Mouse (Mus musculus) thymus, adult 2 months (tissue): ENCODE results near the gene Tap2. TPM values are rescaled to one million over a fixed set of nuclear protein-coding genes. Genes with fewer than 3 reads are reported as not detected.
A peak's percentile ranks its signal among the peaks of the same experiment; 100 is the strongest.

Experiments used
- DNase-seq: peaks from one replicate; pipeline ENCODE4 v3.0.0; 2021
- H3K27ac ChIP-seq: fragments of 200-500 bp; 2 replicates; pipeline ENCODE4 v1.5.1; 2012; ENCODE audit warnings: low read length, control low read depth; ENCODE audit not compliant: control insufficient read depth, insufficient read depth
- H3K27me3 ChIP-seq: fragments of 200-500 bp; 2 replicates; pipeline ENCODE4 v1.6.1; 2012; ENCODE audit warnings: mild to moderate bottlenecking, low read length, moderate library complexity, mixed read lengths; ENCODE audit not compliant: control insufficient read depth, insufficient read depth
- H3K36me3 ChIP-seq: fragments of 200-500 bp; 2 replicates; pipeline ENCODE4 v1.6.1; 2012; ENCODE audit warnings: mild to moderate bottlenecking, low read length, moderate library complexity; ENCODE audit not compliant: control insufficient read depth, insufficient read depth
- H3K4me1 ChIP-seq: fragments of 200-500 bp; replicated peaks from 2 replicates; pipeline ENCODE4 v1.6.1; 2012; ENCODE audit warnings: low read length; ENCODE audit not compliant: control insufficient read depth, insufficient read depth
- H3K4me3 ChIP-seq: fragments of 200-500 bp; 2 replicates; pipeline ENCODE4 v1.5.1; 2012; ENCODE audit warnings: mild to moderate bottlenecking, low read length, control low read depth, moderate library complexity; ENCODE audit not compliant: control insufficient read depth, insufficient read depth
- CTCF ChIP-seq: fragments of 200-500 bp; IDR thresholded peaks from 2 replicates; pipeline ENCODE4 v1.5.1; 2012; ENCODE audit warnings: mild to moderate bottlenecking, control low read depth, low read length, moderate library complexity, borderline replicate concordance; ENCODE audit not compliant: control insufficient read depth, poor library complexity, insufficient read depth; ENCODE audit errors: extremely low read depth
- POLR2A ChIP-seq: fragments of 200-500 bp; IDR thresholded peaks from 2 replicates; pipeline ENCODE4 v1.6.1; 2012; ENCODE audit warnings: mild to moderate bottlenecking, low read length, control low read depth, moderate library complexity; ENCODE audit not compliant: control insufficient read depth, poor library complexity, insufficient read depth; ENCODE audit errors: extremely low read depth
- WGBS: fragments of 180-500 bp; shearing (Covaris S2); methylation state at CpG from one replicate; pipeline ENCODE4 v1.1.7; 2018; 5-methylcytosine and 5-hydroxymethylcytosine counted together
- polyA plus RNA-seq: library from polyadenylated mRNA; depleted of rRNA; stranded (reverse); fragments of >200 nt; gene quantifications from 2 replicates; pipeline ENCODE4 v1.2.3, GENCODE M21; 2012

Tap2 gene
- polyA plus RNA-seq, 1 experiment: 231 TPM

- Histone ChIP-seq H3K4me1 (peaks cover 12% of the 10 kb centered on the region), H3K4me3 (peak overlapping the region; percentile 10; the same call in 1 of the 2 replicates), H3K36me3 (no peaks in the 10 kb centered on the region), H3K27ac (peak overlapping the region; percentile 83), H3K27me3 (no peaks in the 10 kb centered on the region)
- 2% methylated on average over 10 of the region's 10 CpGs for WGBS
- TF ChIP-seq CTCF: no peak
- no peak for TF ChIP-seq POLR2A
- no peak for DNase-seq
These were observed 36.3 kb downstream of the Tap2 start for GRCm38 (mm10) chr17:34239601-34240041.

- Histone ChIP-seq H3K4me1 (peaks cover 12% of the 10 kb centered on the region), H3K4me3 (no peak overlapping the region), H3K27ac (0 out of 2 replicates have a peak overlapping the region, but pooled peaks have one; percentile 83), H3K27me3 (no peaks in the 10 kb centered on the region), H3K36me3 (no peaks in the 10 kb centered on the region)
- WGBS: 25% methylated on average over 3 of the region's 3 CpGs
- DNase-seq: no peak
- TF ChIP-seq POLR2A (no peak), CTCF (no peak)
These were observed 37.0 kb downstream of the Tap2 start for GRCm38 (mm10) chr17:34240366-34240765.

- Histone ChIP-seq H3K4me3 (no peak overlapping the region), H3K27ac (no peak overlapping the region), H3K27me3 (no peaks in the 10 kb centered on the region), H3K36me3 (no peaks in the 10 kb centered on the region), H3K4me1 (peaks cover 12% of the 10 kb centered on the region)
- TF ChIP-seq CTCF (no peak), POLR2A (no peak)
- no peak for DNase-seq
- WGBS: 90% methylated on average over 6 of the region's 6 CpGs
These were observed 37.6 kb downstream of the Tap2 start for GRCm38 (mm10) chr17:34240916-34241315.

DNA sequence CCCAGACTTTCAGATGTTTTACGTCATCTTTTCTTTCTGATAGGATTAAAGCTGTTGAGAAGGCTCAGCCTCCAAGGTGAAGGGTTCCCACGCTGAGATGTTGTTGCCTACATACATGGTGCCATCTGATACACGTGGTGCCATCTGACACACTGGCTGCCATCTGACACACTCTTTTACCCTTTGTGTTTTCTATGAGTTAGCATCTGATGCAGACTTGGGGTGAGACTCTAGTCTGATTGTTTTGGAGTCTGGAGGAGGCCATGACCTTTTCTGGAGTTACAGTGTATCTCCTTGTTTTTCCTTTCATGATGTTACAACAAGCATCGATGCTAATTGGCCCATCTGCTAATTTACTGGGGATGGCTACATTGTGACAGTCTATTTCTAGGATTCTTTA lies 41.3 kb downstream of the Tap2 start:
- DNase-seq: no peak
- no peak overlapping the region for H3K4me3 ChIP-seq
- H3K4me1 ChIP-seq: peaks cover 5% of the 10 kb centered on the region
- H3K27ac ChIP-seq: no peak overlapping the region
- TF ChIP-seq POLR2A (no peak), CTCF (no peak)
- no peaks in the 10 kb centered on the region for H3K36me3 ChIP-seq
- WGBS: 93% methylated on average over 4 of the region's 4 CpGs
- no peaks in the 10 kb centered on the region for H3K27me3 ChIP-seq

DNA sequence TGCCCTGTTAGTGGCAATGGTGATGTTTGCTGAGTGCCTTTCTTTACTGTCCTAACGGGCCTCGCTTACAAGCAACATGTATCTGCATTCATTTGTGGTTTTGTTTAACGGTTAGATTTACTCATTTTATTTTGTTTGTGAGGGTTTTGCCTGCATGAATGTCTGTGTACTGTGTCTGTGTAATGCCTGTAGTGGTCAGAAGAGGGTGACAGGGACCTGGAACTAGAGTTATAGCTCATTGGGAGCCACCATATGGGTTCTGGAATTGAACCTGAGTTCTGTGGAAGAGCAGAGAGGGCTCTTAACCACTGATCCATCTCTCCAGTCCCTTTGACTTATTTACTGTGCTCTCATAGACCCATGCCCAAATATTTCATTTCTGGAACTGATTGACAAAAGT lies 43.7 kb downstream of the Tap2 start:
- H3K4me3 ChIP-seq: no peak overlapping the region
- DNase-seq: no peak
- WGBS: 78% methylated on average over 3 of the region's 3 CpGs
- no peaks in the 10 kb centered on the region for H3K4me1 ChIP-seq
- no peaks in the 10 kb centered on the region for H3K27me3 ChIP-seq
- no peaks in the 10 kb centered on the region for H3K36me3 ChIP-seq
- H3K27ac ChIP-seq: no peak overlapping the region
- TF ChIP-seq CTCF (no peak), POLR2A (no peak)

GRCm38 (mm10) chr17:34248764-34249163 lies 45.4 kb downstream of the Tap2 start:
- no peaks in the 10 kb centered on the region for H3K27me3 ChIP-seq
- TF ChIP-seq CTCF (no peak), POLR2A (no peak)
- no peak overlapping the region for H3K27ac ChIP-seq
- no peaks in the 10 kb centered on the region for H3K36me3 ChIP-seq
- DNase-seq: no peak
- WGBS: 34% methylated on average over 2 of the region's 2 CpGs
- H3K4me3 ChIP-seq: no peak overlapping the region
- H3K4me1 ChIP-seq: no peaks in the 10 kb centered on the region

GRCm38 (mm10) chr17:34249361-34249760 lies 46.0 kb downstream of the Tap2 start:
- H3K4me3 ChIP-seq: no peak overlapping the region
- no peaks in the 10 kb centered on the region for H3K27me3 ChIP-seq
- no peaks in the 10 kb centered on the region for H3K4me1 ChIP-seq
- no peak overlapping the region for H3K27ac ChIP-seq
- TF ChIP-seq CTCF: no peak
- no peak for TF ChIP-seq POLR2A
- 56% methylated on average over 3 of the region's 3 CpGs for WGBS
- H3K36me3 ChIP-seq: no peaks in the 10 kb centered on the region
- DNase-seq: no peak
